22 mouse cellular contexts compared by ENCODE assay signal in the genomic region with DNA sequence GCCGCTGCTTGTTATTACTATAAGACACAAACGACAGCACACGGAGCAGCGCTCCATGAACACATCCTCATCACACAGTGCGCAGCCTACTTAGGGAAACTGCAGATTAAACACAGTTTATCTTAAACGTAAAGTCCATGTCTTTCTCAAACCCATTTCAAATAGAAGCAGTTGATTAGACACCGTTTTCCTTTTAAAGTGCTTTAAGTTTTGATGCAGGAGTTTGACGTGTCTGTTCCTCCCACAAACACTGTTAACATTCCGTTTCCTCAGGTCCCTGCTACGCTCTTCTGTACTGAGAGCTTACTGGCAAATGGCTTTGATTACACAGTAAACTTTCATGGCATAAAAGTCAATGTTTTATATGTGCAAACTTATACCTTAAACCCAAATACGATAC.
DNase-seq lines count a peak whose midpoint lies in the region; ATAC-seq and TF ChIP-seq lines count a peak whose summit lies in the region.
"Had no signal": no experiment of that assay in that cellular context is flagged by ENCODE, and none has a peak within 500 bp of the region (broad histone marks: within the 10 kb centered on the region; RNA-seq: fewer than 3 reads in every experiment).

No protein-coding gene starts in this region.

- no peak overlapping the region for H3K27ac ChIP-seq in heart, adult 2 months
- no peak overlapping the region for H3K27ac ChIP-seq in midbrain, embryonic 11.5 days (ENCODE audit: low read depth, low read length)
- no peak overlapping the region for H3K27ac ChIP-seq in midbrain, embryonic 13.5 days
- 0 out of 2 replicates have a peak overlapping the region, but pooled peaks have one; percentile 2 for H3K27ac ChIP-seq in embryonic facial prominence, embryonic 14.5 days (replicated peaks; ENCODE audit: low read depth, low read length)
- H3K27ac ChIP-seq: embryonic facial prominence, embryonic 12.5 days; forebrain, embryonic 13.5 days had no signal

- TF ChIP-seq EP300 in heart, adult 2 months (IDR thresholded peaks at IDR 0.05; ENCODE audit: insufficient read depth, low read depth, low read length), result no peak

- H3K4me3 ChIP-seq in heart, adult 2 months, result no peak overlapping the region
- H3K4me3 ChIP-seq in midbrain, embryonic 11.5 days (ENCODE audit: low read depth, low read length), result no peak overlapping the region
- no peak overlapping the region for H3K4me3 ChIP-seq in midbrain, embryonic 13.5 days (replicated peaks)
- no peak overlapping the region for H3K4me3 ChIP-seq in embryonic facial prominence, embryonic 14.5 days (ENCODE audit: low read depth, low read length)
- H3K4me3 ChIP-seq: embryonic facial prominence, embryonic 12.5 days; forebrain, embryonic 13.5 days had no signal

- DNase-seq in heart, adult 11 months, result peak; percentile 55
- DNase-seq in heart, adult 2 months, result no peak
- peak; percentile 62 for DNase-seq in midbrain, embryonic 11.5 days (ENCODE audit: low spot score, missing footprints)
- no peak for DNase-seq in embryonic facial prominence, embryonic 14.5 days (ENCODE audit: low spot score)
- no peak for DNase-seq in B cell, adult 2 months
- DNase-seq: adrenal gland, adult 8-10 months; adrenal gland, postnatal 14 days; adrenal gland, postnatal 36 days; cerebellum, adult 11 months; cerebellum, adult 18-20 months; cerebellum, adult 8-10 months; cerebellum, adult 9-11 months; cerebellum, postnatal 36 days; embryo, embryonic 11 days had no signal

- H3K27me3 ChIP-seq in heart, adult 2 months (ENCODE audit: control insufficient read depth, insufficient read depth, low read length), result no peaks in the 10 kb centered on the region
- no peaks in the 10 kb centered on the region for H3K27me3 ChIP-seq in midbrain, embryonic 11.5 days (ENCODE audit: control insufficient read depth, insufficient read depth, low read length)
- no peaks in the 10 kb centered on the region for H3K27me3 ChIP-seq in midbrain, embryonic 13.5 days
- H3K27me3 ChIP-seq in embryonic facial prominence, embryonic 14.5 days (replicated peaks; ENCODE audit: control insufficient read depth, insufficient read depth, low read length), result no peaks in the 10 kb centered on the region
- H3K27me3 ChIP-seq: CH12.LX; embryonic facial prominence, embryonic 12.5 days; forebrain, embryonic 13.5 days; Patski had no signal

- no peaks in the 10 kb centered on the region for H3K9me3 ChIP-seq in midbrain, embryonic 11.5 days (ENCODE audit: control insufficient read depth, low read length)
- no peaks in the 10 kb centered on the region for H3K9me3 ChIP-seq in midbrain, embryonic 13.5 days
- H3K9me3 ChIP-seq in embryonic facial prominence, embryonic 14.5 days (ENCODE audit: control insufficient read depth, low read length), result no peaks in the 10 kb centered on the region
- H3K9me3 ChIP-seq: embryonic facial prominence, embryonic 12.5 days; forebrain, embryonic 13.5 days; G1E had no signal

- intact Hi-C loops in heart, adult 2 months (cut with DNase I), result no loop called here

- TF ChIP-seq POLR2A in heart, adult 2 months (IDR thresholded peaks at IDR 0.05; ENCODE audit: insufficient read depth, low read depth, low read length), result no peak

- H3K4me2 ChIP-seq in midbrain, embryonic 11.5 days, result no peak overlapping the region
- no peak overlapping the region for H3K4me2 ChIP-seq in midbrain, embryonic 13.5 days (replicated peaks)
- H3K4me2 ChIP-seq in embryonic facial prominence, embryonic 14.5 days (ENCODE audit: low read depth, low read length), result no peak overlapping the region
- H3K4me2 ChIP-seq: embryonic facial prominence, embryonic 12.5 days; forebrain, embryonic 13.5 days had no signal

- H3K4me1 ChIP-seq in heart, adult 2 months (ENCODE audit: control insufficient read depth, insufficient read depth, low read length), result no peaks in the 10 kb centered on the region
- no peaks in the 10 kb centered on the region for H3K4me1 ChIP-seq in midbrain, embryonic 11.5 days (ENCODE audit: control insufficient read depth, insufficient read depth, low read length)
- H3K4me1 ChIP-seq in midbrain, embryonic 13.5 days (replicated peaks), result no peaks in the 10 kb centered on the region
- peaks cover 15% of the 10 kb centered on the region for H3K4me1 ChIP-seq in embryonic facial prominence, embryonic 14.5 days (ENCODE audit: control insufficient read depth, insufficient read depth, low read length)

- 78% methylated on average over 11 of the region's 11 CpGs for WGBS in heart, adult 2 months
- whole genome bisulfite sequencing in midbrain, embryonic 11.5 days, result 88% methylated on average over 11 of the region's 11 CpGs
- WGBS in midbrain, embryonic 13.5 days, result 86% methylated on average over 11 of the region's 11 CpGs
- 49% methylated on average over 11 of the region's 11 CpGs for WGBS in embryonic facial prominence, embryonic 14.5 days

- no peak for ATAC-seq in midbrain, embryonic 11.5 days (ENCODE audit: low FRiP score)
- ATAC-seq in midbrain, embryonic 13.5 days, result no peak
- no peak for ATAC-seq in embryonic facial prominence, embryonic 14.5 days (ENCODE audit: low read depth)
- ATAC-seq: activated CD4-positive, CD25-positive, alpha-beta regulatory T cell, adult 4 months; CD4-positive, CD25-positive, alpha-beta regulatory T cell, adult 4 months; Patski had no signal

- H3K36me3 ChIP-seq in heart, adult 2 months (ENCODE audit: control insufficient read depth, insufficient read depth, low read length), result no peaks in the 10 kb centered on the region
- no peaks in the 10 kb centered on the region for H3K36me3 ChIP-seq in midbrain, embryonic 11.5 days (ENCODE audit: control insufficient read depth, insufficient read depth, low read length)
- no peaks in the 10 kb centered on the region for H3K36me3 ChIP-seq in midbrain, embryonic 13.5 days
- H3K36me3 ChIP-seq in embryonic facial prominence, embryonic 14.5 days (ENCODE audit: control insufficient read depth, insufficient read depth, low read length), result 0 out of 2 replicates have a peak, but pooled peaks cover 3% of the 10 kb centered on the region
- H3K36me3 ChIP-seq: G1E had no signal

- no peaks in the 10 kb centered on the region for H3K79me2 ChIP-seq in heart, adult 2 months (replicated peaks; ENCODE audit: control insufficient read depth, insufficient read depth, low read length)

- no peak overlapping the region for H3K9ac ChIP-seq in heart, adult 2 months (ENCODE audit: low read depth, low read length)
- H3K9ac ChIP-seq in midbrain, embryonic 11.5 days (ENCODE audit: low read length), result no peak overlapping the region
- no peak overlapping the region for H3K9ac ChIP-seq in midbrain, embryonic 13.5 days (replicated peaks)
- no peak overlapping the region for H3K9ac ChIP-seq in embryonic facial prominence, embryonic 14.5 days (ENCODE audit: low read depth, low read length)
- H3K9ac ChIP-seq: embryonic facial prominence, embryonic 12.5 days; forebrain, embryonic 13.5 days had no signal

- no peak for TF ChIP-seq CTCF in heart, adult 2 months (IDR thresholded peaks at IDR 0.05)

Comparison
In these comparisons a context has a peak if more than half of its experiments do, and no peak if none do; other contexts are left out.
1. DNase-seq: peak in heart, adult 11 months (single experiment) and midbrain, embryonic 11.5 days (single experiment); none in heart, adult 2 months (0 of 2), embryonic facial prominence, embryonic 14.5 days (single experiment) and B cell, adult 2 months (0 of 2).